8 mouse cellular contexts compared by ENCODE assay signal in genomic region chr12:25702176-25703022, GRCm38 (mm10).
DNase-seq lines count a peak whose midpoint lies in the region; ATAC-seq and TF ChIP-seq lines count a peak whose summit lies in the region.

No protein-coding gene starts in this region.

- TF ChIP-seq CTCF in lung, adult 2 months (IDR thresholded peaks at IDR 0.05; ENCODE audit: insufficient read depth, low read length), result no peak
- no peak for TF ChIP-seq CTCF in left cerebral cortex, adult 2 months (IDR thresholded peaks at IDR 0.05)

- intact Hi-C loops in left cerebral cortex, adult 2 months (cut with DNase I), result no loop called here
- intact Hi-C loops in left cerebral cortex, postnatal 14 days (cut with DNase I), result no loop called here

- 22% methylated on average over 21 of the region's 21 CpGs for WGBS in lung, embryonic 16.5 days
- WGBS in lung, adult 2 months, result 22% methylated on average over 21 of the region's 21 CpGs
- 7% methylated on average over 21 of the region's 21 CpGs for WGBS in midbrain, embryonic 12.5 days

- H3K9me3 ChIP-seq in lung, embryonic 16.5 days (ENCODE audit: control insufficient read depth, low read length), result no peaks in the 10 kb centered on the region
- 0 out of 2 replicates have a peak, but pooled peaks cover 3% of the 10 kb centered on the region for H3K9me3 ChIP-seq in midbrain, embryonic 12.5 days

- no peaks in the 10 kb centered on the region for H3K27me3 ChIP-seq in lung, embryonic 16.5 days (ENCODE audit: control insufficient read depth, insufficient read depth, low read depth, low read length)
- no peaks in the 10 kb centered on the region for H3K27me3 ChIP-seq in midbrain, embryonic 12.5 days

- H3K4me3 ChIP-seq in lung, embryonic 16.5 days (ENCODE audit: low read length), result 0 out of 2 replicates have a peak overlapping the region, but pooled peaks have one; percentile 2
- H3K4me3 ChIP-seq in lung, adult 2 months (replicated peaks; ENCODE audit: extremely low read depth, low read depth, low read length), result no peak overlapping the region
- peak overlapping the region; percentile 30 for H3K4me3 ChIP-seq in midbrain, embryonic 12.5 days
- H3K4me3 ChIP-seq in left cerebral cortex, adult 2 months, result no peak overlapping the region

- peak overlapping the region; percentile 1; the same call in 1 of the 2 replicates for H3K9ac ChIP-seq in lung, embryonic 16.5 days (ENCODE audit: low read length)
- H3K9ac ChIP-seq in midbrain, embryonic 12.5 days (replicated peaks), result peak overlapping the region; percentile 20

- no peaks in the 10 kb centered on the region for H3K36me3 ChIP-seq in lung, embryonic 16.5 days (ENCODE audit: control insufficient read depth, insufficient read depth, low read length)
- no peaks in the 10 kb centered on the region for H3K36me3 ChIP-seq in midbrain, embryonic 12.5 days

- no peak for TF ChIP-seq POLR2A in lung, adult 2 months (IDR thresholded peaks at IDR 0.05; ENCODE audit: borderline replicate concordance, extremely low read depth, low read depth, low read length)

- no peak overlapping the region for H3K27ac ChIP-seq in lung, embryonic 16.5 days (ENCODE audit: low read length)
- H3K27ac ChIP-seq in midbrain, embryonic 12.5 days (replicated peaks), result no peak overlapping the region
- no peak overlapping the region for H3K27ac ChIP-seq in left cerebral cortex, adult 2 months

- peak overlapping the region; percentile 13 for H3K4me2 ChIP-seq in lung, embryonic 16.5 days (ENCODE audit: low read depth, low read length)
- H3K4me2 ChIP-seq in midbrain, embryonic 12.5 days (replicated peaks), result peak overlapping the region; percentile 55

- ATAC-seq in lung, embryonic 16.5 days (ENCODE audit: low read depth), result no peak
- ATAC-seq in granulocyte monocyte progenitor cell, adult 5-6 weeks (replicated peaks; ENCODE audit: poor library complexity, severe bottlenecking), result peak; percentile 22; the same call in 1 of the 2 replicates
- peak; percentile 79 for ATAC-seq in midbrain, embryonic 12.5 days (ENCODE audit: low FRiP score, low read depth)

- H3K4me1 ChIP-seq in lung, embryonic 16.5 days (replicated peaks; ENCODE audit: control insufficient read depth, insufficient read depth, low read length), result no peaks in the 10 kb centered on the region
- H3K4me1 ChIP-seq in lung, adult 2 months (ENCODE audit: control insufficient read depth, insufficient read depth, low read length), result no peaks in the 10 kb centered on the region
- peaks cover 11% of the 10 kb centered on the region for H3K4me1 ChIP-seq in midbrain, embryonic 12.5 days

- no peak for DNase-seq in lung, adult 2 months
- no peak for DNase-seq in left cerebral cortex, adult 2 months (ENCODE audit: extremely low spot score in 1 of 2, low spot score in 2 of 2)
- DNase-seq in adrenal gland, adult 18-20 months (ENCODE audit: low spot score in 2 of 2), result no peak
- DNase-seq in B cell, adult 2 months, result no peak
- DNase-seq in left cerebral cortex, postnatal 14 days (ENCODE audit: low spot score in 2 of 2), result no peak

Comparison
In these comparisons a context has a peak if more than half of its experiments do, and no peak if none do; other contexts are left out.
1. H3K4me3 ChIP-seq: peak in lung, embryonic 16.5 days (single experiment) and midbrain, embryonic 12.5 days (single experiment); none in lung, adult 2 months (single experiment) and left cerebral cortex, adult 2 months (single experiment).